Mouse (Mus musculus) liver, embryonic 14.5 days (tissue): Measurements from ENCODE around the gene Samd8.

ENCODE experiments used
- CTCF ChIP-seq: IDR thresholded peaks from 2 replicates; pipeline ENCODE4 v1.5.1; 2016; ENCODE audit warnings: antibody characterized with exemption, low read depth, control low read depth
- EP300 ChIP-seq: IDR thresholded peaks from 2 replicates; pipeline ENCODE4 v1.6.1; 2016; ENCODE audit warnings: antibody characterized with exemption, low read depth

- TF ChIP-seq CTCF: no peak
- TF ChIP-seq EP300: no peak
Measured at GRCm38 (mm10) chr14:21806631-21807160, 56.4 kb downstream of the Samd8 start.
